Mouse (Mus musculus) testis, postnatal 14 days (tissue): ENCODE results near the gene Grik4.

Experiments
- DNase-seq: peaks from one replicate; pipeline ENCODE4 v3.0.0; 2021; ENCODE audit warnings: low spot score

The Grik4 gene

DNA sequence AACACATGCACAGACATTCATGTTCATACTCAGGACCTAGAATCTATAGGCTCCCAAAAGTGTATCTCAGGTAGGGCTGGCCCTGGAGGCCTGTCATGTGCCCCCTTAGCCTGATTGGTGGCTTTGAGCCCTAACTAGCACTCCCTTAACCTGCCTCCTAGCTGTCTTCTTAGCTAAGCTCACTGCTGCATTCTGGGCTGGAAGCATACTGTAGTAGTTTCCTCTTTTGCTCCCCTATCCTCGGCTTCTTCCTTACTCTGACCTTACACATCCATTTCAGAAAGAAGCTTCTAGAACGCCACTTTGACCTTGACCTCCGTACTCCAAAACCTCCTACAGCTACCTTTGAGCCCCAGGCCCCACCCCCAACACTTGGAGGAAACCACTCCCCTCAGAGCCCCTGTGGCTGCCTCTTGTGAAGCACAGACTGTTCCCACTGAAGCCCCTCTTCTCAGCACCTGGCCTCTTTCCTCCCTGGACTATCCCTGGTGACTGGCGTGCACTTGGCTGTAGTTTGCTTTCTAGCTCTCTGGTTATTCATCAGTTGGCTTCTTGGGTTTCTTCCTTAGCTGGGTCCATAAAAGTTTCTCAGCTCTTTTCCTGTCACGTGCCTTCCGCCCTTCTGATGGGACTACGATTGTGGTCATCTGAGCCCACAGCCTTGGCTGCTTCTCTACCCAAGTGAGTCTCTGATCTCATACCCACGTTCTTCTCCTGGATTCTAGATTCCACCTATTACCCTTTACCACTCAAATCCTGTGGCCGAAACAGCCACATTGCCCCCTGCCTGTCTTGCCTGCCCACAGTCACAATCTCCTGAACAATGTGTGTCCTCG lies 84.1 kb downstream of the Grik4 start:
- no peak for DNase-seq

DNA sequence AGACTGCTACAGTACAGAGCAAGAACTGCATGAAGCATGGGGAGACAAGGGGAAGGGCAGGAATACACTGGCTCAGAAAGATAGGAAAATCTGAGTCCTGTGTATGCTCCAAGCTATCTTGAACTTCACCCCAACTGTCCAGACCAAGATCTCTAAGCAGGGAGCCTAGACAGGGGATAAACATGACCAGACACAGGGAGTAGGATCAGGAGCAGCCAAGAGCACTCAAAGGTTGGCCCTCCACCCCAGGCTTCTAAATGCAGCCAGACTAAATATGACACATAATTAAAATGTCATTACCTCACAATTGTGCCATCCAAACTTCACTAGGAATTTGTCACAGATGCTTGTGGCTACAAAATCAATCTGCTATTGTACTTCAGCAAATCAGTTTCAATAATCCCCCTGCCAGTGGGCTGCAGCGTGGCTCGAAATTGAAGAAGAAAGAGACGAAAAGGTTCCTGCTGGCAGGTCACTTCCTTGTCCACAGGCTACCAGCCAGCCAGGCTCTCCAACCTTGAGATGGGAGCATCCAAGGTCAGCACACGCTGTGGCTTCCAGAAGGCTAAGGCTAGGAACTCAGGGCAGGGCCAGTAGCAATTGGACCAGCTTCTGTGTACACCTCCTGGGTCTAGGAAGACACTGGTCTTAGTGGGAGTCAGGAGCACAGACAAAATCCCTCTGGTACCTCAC lies 85.1 kb downstream of the Grik4 start:
- peak; percentile 13 for DNase-seq

- DNase-seq: no peak
Measured at GRCm38 (mm10) chr9:42858576-42858975, 85.7 kb downstream of the Grik4 start.

- no peak for DNase-seq
Measured at GRCm38 (mm10) chr9:42857756-42858155, 86.5 kb downstream of the Grik4 start.

GRCm38 (mm10) chr9:42853077-42853476 lies 91.2 kb downstream of the Grik4 start:
- no peak for DNase-seq

- no peak for DNase-seq
Measured at GRCm38 (mm10) chr9:42850063-42850462, 94.2 kb downstream of the Grik4 start.

DNA sequence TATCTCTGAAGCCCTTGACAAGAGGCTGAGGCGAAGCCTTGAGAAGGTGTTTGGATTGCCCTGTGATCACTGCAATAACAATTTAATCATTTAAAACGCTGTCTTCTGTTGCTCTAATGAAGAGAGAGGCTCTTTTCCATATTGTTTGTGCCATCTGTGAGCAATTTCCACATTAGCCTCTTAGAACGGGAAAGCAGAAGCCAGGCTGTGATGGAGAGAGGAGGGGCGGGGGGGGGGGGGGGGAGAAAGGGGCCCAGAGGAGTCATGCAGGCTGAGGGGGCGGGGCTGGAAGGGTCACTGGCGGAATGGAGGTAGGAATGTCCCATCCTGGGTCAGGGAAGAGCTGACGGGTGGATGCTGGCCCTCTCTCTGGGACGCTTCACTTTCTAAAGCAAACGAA lies 96.2 kb downstream of the Grik4 start:
- no peak for DNase-seq

DNA sequence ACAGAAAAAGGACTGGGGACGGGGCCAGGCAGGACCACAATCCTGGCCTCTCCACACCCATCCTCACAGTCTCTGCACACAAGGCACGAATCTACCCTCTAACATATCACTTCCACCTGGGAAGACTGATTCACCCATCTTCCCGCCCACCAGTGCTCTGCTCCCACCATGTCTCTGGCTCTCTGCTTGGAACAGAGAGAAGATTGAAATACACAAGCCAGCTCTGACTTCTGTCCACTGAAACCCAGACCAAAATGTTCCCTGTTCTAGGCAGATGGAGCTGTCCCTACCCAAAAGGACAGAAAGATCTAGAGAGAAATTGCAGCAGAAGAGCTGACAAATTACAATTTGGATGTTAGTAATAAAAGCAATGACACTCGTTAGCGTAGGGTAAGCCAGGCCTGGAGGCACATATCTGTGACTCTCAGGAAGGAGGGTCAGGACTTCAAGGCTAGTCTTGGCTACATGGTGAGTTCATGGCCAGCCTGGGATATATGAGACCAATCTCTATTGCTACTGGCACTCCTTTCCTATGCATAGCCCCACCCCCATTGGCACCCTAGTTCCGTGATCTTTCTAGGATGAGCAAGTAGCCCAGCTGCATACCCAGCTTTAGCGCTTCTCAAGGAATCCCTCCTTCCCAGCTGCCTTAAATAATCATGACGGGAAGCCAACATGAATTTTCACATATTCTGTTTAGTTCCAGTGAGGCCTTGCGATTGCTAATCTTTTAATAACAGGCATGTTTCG lies 97.4 kb downstream of the Grik4 start:
- no peak for DNase-seq

DNA sequence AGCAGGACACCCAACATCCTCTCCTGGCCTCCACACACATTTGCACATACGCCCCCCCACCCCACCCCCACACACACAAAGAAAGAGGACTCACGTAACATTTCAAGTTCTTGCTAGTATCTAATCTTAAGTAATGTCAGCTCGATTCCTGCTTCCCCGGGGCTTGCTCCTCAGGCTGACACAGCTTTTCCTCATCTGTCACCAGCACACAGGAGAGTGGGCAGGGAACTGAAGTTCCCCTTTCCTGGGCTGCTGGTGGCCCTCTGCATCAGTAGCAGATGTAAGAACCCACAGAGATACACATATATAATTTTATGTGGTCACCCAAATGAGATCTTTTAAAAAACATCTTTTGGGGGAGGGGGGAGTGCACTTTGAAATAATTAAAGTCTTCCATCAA lies 98.2 kb downstream of the Grik4 start:
- DNase-seq: no peak

GRCm38 (mm10) chr9:42844301-42844700 lies 100.0 kb downstream of the Grik4 start:
- no peak for DNase-seq

DNA sequence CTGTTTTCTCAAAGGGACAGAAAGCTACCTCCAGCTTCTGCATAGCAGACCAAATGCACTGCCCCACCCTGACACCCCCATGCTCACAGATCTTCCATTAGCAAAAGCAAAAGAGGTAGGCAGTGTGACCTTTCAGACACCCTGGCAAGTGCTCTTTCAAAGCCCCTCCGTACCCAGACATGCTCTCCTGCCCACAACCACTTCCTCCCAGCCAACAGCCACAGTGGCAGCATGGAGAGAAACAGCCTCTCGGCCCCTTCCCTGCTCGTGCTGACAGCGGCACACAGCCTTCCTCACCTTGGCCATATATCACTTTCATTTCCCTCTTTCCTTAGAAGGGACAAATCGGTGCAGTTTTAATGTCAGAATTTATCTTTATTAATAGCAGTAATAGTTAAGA lies 106.0 kb downstream of the Grik4 start:
- DNase-seq: no peak

DNA sequence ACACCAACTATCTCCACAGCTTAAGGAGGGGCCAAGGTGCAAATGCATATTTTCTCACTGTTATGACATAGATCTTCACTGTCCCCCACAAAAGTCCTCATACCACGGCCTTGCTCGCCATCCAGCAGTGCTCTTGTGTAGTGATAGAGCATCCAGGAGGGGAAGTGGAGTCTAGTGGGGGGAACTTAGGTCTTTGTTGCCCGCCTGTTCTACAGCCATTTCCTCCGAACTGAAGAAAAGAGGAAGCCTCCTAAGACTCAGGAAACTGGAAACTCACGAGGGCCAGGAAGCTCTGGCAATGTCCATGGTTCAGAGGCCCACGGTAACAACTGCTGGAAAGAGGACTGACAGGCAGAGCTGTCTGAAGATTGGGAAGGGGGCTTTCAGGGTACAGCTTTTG lies 106.8 kb downstream of the Grik4 start:
- DNase-seq: no peak

- no peak for DNase-seq
Measured at GRCm38 (mm10) chr9:42831558-42831957, 112.7 kb downstream of the Grik4 start.

DNA sequence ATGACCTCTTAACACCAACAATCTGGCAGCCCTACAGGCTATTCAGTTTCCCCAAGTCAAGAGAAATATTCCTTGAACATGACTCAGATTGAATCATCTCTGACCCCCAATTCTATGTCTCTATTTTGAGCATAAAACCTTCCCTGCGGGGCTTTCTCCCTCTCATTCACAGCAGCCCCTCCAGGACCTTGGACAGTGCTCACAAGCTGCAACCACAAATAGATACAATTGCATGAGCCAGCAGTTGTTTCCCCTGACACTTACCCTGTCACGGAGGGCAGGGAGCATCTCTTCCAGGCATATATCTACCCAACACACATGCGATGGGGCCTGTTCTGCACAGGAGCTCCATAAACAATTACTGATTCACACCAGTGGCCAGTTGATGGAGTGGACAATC lies 125.0 kb downstream of the Grik4 start:
- no peak for DNase-seq

- DNase-seq: no peak
Measured at GRCm38 (mm10) chr9:42816815-42817214, 127.5 kb downstream of the Grik4 start.

- no peak for DNase-seq
Measured at GRCm38 (mm10) chr9:42809146-42809545, 135.1 kb downstream of the Grik4 start.

DNA sequence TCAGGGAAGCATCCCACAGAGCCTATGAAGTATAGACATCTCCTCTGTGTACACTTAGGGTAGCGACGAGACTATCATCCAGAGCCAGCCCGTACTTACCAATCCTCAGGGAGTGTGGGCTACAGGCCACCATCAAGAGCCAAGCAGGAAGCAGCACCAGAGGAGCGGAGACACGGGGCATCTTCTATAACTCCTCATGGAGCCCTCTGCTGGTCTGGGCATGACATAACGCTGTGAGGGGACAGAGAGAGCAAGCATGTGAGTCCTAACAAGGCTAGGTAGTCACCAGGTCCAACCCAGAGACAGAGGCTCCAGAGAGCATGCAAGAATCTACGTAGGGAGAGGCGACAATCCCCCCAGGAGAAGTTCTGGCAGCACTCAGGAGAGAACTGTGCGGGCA lies 135.9 kb downstream of the Grik4 start:
- DNase-seq: no peak

DNA sequence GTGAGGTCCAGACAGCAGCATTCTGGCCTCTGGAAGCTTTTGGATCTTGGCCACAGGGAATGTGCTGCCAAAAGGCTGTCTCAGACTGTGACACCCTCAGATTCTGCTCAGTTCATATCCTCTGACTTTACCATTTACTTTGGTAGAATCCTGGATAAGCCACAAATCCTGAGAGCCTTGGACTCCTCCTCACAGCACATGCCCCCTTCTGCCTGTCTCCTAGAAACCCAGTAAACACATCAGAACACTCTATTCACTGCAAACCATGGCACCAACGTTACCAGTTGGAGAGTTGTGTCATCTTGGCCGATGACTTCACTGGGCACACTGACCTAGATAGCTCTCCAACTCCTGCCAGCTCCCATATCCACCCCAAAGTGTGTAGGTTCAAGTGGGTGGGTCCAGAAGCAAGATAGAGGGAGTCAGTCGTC lies 141.2 kb downstream of the Grik4 start:
- no peak for DNase-seq

DNA sequence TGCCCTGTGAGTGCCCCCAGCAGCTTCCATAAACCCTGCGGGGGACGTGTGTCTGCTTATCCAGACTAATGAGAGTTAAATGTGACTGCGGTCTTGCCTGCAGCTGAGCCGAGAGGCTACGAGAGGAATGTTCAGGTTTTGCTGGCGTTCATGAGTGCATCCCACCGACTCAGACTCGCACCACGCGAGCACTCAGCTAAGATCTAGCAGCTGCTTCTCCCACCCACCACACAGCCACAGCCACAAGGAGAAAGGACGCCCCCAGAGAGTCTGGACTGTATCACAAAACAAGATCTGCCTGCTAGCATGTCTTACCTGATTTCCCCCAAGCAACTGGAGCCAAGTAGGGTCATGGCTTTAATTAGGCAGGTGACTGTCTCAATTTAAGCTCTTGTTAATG lies 142.4 kb downstream of the Grik4 start:
- DNase-seq: no peak

- DNase-seq: no peak
Measured at GRCm38 (mm10) chr9:42800138-42800537, 144.2 kb downstream of the Grik4 start.

GRCm38 (mm10) chr9:42799694-42800093 lies 144.6 kb downstream of the Grik4 start:
- DNase-seq: no peak

GRCm38 (mm10) chr9:42799242-42799641 lies 145.1 kb downstream of the Grik4 start:
- DNase-seq: no peak

- DNase-seq: no peak
Measured at GRCm38 (mm10) chr9:42798280-42798679, 146.0 kb downstream of the Grik4 start.
